Mouse (Mus musculus) forebrain, embryonic 13.5 days (tissue): Measurements from ENCODE around the gene Cyp2d40. TPM values are rescaled to one million over a fixed set of nuclear protein-coding genes. Genes with fewer than 3 reads are reported as not detected.
"Not testable (repeated sequence)": the region's sequence is repeated elsewhere in the genome, so short reads cannot be mapped to it uniquely, and the experiment has no call there.

Experiments used
- ATAC-seq: fragments of 200-750 bp; cut with Nextera tagmentation; 2 replicates; pipeline ENCODE4 v1.8.0; 2017
- H3K27ac ChIP-seq: fragments of 300-500 bp; sonication (generic); 2 replicates; pipeline ENCODE4 v1.5.1; 2015; ENCODE audit warnings: inconsistent platforms, mild to moderate bottlenecking, moderate library complexity
- H3K27me3 ChIP-seq: fragments of 300-500 bp; sonication (generic); 2 replicates; pipeline ENCODE4 v1.6.1; 2015; ENCODE audit warnings: mild to moderate bottlenecking, inconsistent platforms
- H3K36me3 ChIP-seq: fragments of 300-500 bp; sonication (generic); 2 replicates; pipeline ENCODE4 v1.6.1; 2015; ENCODE audit warnings: mild to moderate bottlenecking, inconsistent platforms; ENCODE audit not compliant: poor library complexity, severe bottlenecking
- H3K4me1 ChIP-seq: fragments of 300-500 bp; sonication (generic); 2 replicates; pipeline ENCODE4 v1.6.1; 2015; ENCODE audit warnings: inconsistent platforms
- H3K4me2 ChIP-seq: fragments of 300-500 bp; sonication (generic); 2 replicates; pipeline ENCODE4 v1.6.1; 2015; ENCODE audit warnings: inconsistent platforms, mild to moderate bottlenecking, moderate library complexity
- H3K4me3 ChIP-seq: fragments of 300-500 bp; sonication (generic); 2 replicates; pipeline ENCODE4 v1.5.1; 2015; ENCODE audit warnings: mild to moderate bottlenecking, inconsistent platforms
- H3K9ac ChIP-seq: fragments of 300-500 bp; sonication (generic); 2 replicates; pipeline ENCODE4 v1.6.1; 2015; ENCODE audit warnings: mild to moderate bottlenecking, inconsistent platforms
- H3K9me3 ChIP-seq: fragments of 300-500 bp; sonication (generic); replicated peaks from 2 replicates; pipeline ENCODE4 v1.6.1; 2016; ENCODE audit warnings: inconsistent platforms
- WGBS: fragments of 180-500 bp; shearing (Covaris S2); methylation state at CpG from one replicate; pipeline ENCODE4 v1.1.7; 2015; 5-methylcytosine and 5-hydroxymethylcytosine counted together
- microRNA-seq: library from miRNA; unstranded; fragments of <30 nt; microRNA quantifications from one replicate; pipeline ENCODE4, GENCODE M21; 2016
- polyA plus RNA-seq: library from polyadenylated mRNA; unstranded; fragments of >200 nt; fragmentation: Nextera tagmentation; extraction: Ambion mirVana; gene quantifications from 2 replicates; pipeline ENCODE4 v1.2.1, GENCODE M21; 2015

Gene Cyp2d40
- polyA plus RNA-seq, 1 experiment from 2014 or later: not detected

GRCm38 (mm10) chr15:82783800-82784199 lies 19.8 kb upstream of the Cyp2d40 start:
- no peak for ATAC-seq
- Histone ChIP-seq H3K36me3 (no peaks in the 10 kb centered on the region), H3K9ac (no peak overlapping the region), H3K4me2 (no peak overlapping the region), H3K4me1 (no peaks in the 10 kb centered on the region), H3K4me3 (no peak overlapping the region), H3K9me3 (no peaks in the 10 kb centered on the region), H3K27ac (no peak overlapping the region), H3K27me3 (no peaks in the 10 kb centered on the region)
- 91% methylated on average over 1 of the region's 1 CpGs for WGBS

- ATAC-seq, H3K9me3 ChIP-seq, H3K4me2 ChIP-seq, H3K27ac ChIP-seq, H3K27me3 ChIP-seq, H3K36me3 ChIP-seq, H3K9ac ChIP-seq, H3K4me1 ChIP-seq, H3K4me3 ChIP-seq: not testable (repeated sequence)
- 88% methylated on average over 5 of the region's 5 CpGs for WGBS
These were observed 13.9 kb upstream of the Cyp2d40 start for GRCm38 (mm10) chr15:82777856-82778255.

- no peak for ATAC-seq
- H3K4me3 ChIP-seq: no peak overlapping the region
- H3K4me1 ChIP-seq: no peaks in the 10 kb centered on the region
- no peak overlapping the region for H3K4me2 ChIP-seq
- no peaks in the 10 kb centered on the region for H3K36me3 ChIP-seq
- no peaks in the 10 kb centered on the region for H3K27me3 ChIP-seq
- H3K9me3 ChIP-seq: no peaks in the 10 kb centered on the region
- no peak overlapping the region for H3K9ac ChIP-seq
- H3K27ac ChIP-seq: no peak overlapping the region
- 94% methylated on average over 2 of the region's 2 CpGs for WGBS
These were observed 2.0 kb upstream of the Cyp2d40 start for GRCm38 (mm10) chr15:82765943-82766342.

- no peaks in the 10 kb centered on the region for H3K36me3 ChIP-seq
- WGBS: 81% methylated on average over 6 of the region's 6 CpGs
- H3K4me1 ChIP-seq: no peaks in the 10 kb centered on the region
- H3K27me3 ChIP-seq: no peaks in the 10 kb centered on the region
- H3K9me3 ChIP-seq: no peaks in the 10 kb centered on the region
- no peak for ATAC-seq
- H3K9ac ChIP-seq: no peak overlapping the region
- H3K4me3 ChIP-seq: no peak overlapping the region
- no peak overlapping the region for H3K4me2 ChIP-seq
- H3K27ac ChIP-seq: no peak overlapping the region
These were observed 898 bp upstream of the Cyp2d40 start for GRCm38 (mm10) chr15:82764881-82765280.

GRCm38 (mm10) chr15:82748141-82748540 lies 15.8 kb downstream of the Cyp2d40 start:
- H3K27ac ChIP-seq: no peak overlapping the region
- WGBS: 70% methylated on average over 1 of the region's 1 CpGs
- no peak overlapping the region for H3K4me3 ChIP-seq
- H3K9ac ChIP-seq: no peak overlapping the region
- ATAC-seq: no peak
- H3K4me1 ChIP-seq: no peaks in the 10 kb centered on the region
- H3K27me3 ChIP-seq: no peaks in the 10 kb centered on the region
- H3K4me2 ChIP-seq: no peak overlapping the region
- no peaks in the 10 kb centered on the region for H3K36me3 ChIP-seq
- peaks cover 3% of the 10 kb centered on the region; the same call in 1 of the 2 replicates for H3K9me3 ChIP-seq

GRCm38 (mm10) chr15:82747516-82747915 lies 16.5 kb downstream of the Cyp2d40 start:
- Histone ChIP-seq H3K4me3 (no peak overlapping the region), H3K27ac (no peak overlapping the region), H3K9me3 (peaks cover 3% of the 10 kb centered on the region; the same call in 1 of the 2 replicates), H3K27me3 (no peaks in the 10 kb centered on the region), H3K36me3 (no peaks in the 10 kb centered on the region), H3K4me2 (no peak overlapping the region), H3K4me1 (no peaks in the 10 kb centered on the region), H3K9ac (no peak overlapping the region)
- ATAC-seq: no peak
- WGBS: 38% methylated on average over 1 of the region's 1 CpGs

- not testable (repeated sequence) for H3K4me2 ChIP-seq, H3K27ac ChIP-seq, H3K4me1 ChIP-seq, H3K9ac ChIP-seq, ATAC-seq, H3K36me3 ChIP-seq, H3K4me3 ChIP-seq, H3K27me3 ChIP-seq, H3K9me3 ChIP-seq
- 80% methylated on average over 4 of the region's 4 CpGs for WGBS
These were observed 30.6 kb downstream of the Cyp2d40 start for GRCm38 (mm10) chr15:82733331-82733925.

Small RNA genes within 50 kb of the gene (microRNA-seq; reads per million reads assigned to microRNA genes)
- gene Gm27618: not detected

Other genes starting within 250 kb of the Cyp2d40 start
- gene Cyp2d12, start 209.1 kb downstream of the Cyp2d40 start, polyA plus RNA-seq: not detected in 2 replicates
- gene Cyp2d34, start 143.2 kb downstream of the Cyp2d40 start, polyA plus RNA-seq: not detected in 2 replicates
- gene Cyp2d26, start 30.1 kb upstream of the Cyp2d40 start, polyA plus RNA-seq: 0.09 TPM in 1 of 2 replicates, not detected in the other
- gene Tcf20, start 223.7 kb upstream of the Cyp2d40 start, polyA plus RNA-seq: 15.3 and 18.6 TPM in 2 replicates